Mouse (Mus musculus) left cerebral cortex, adult 8-10 months (tissue): ENCODE results near the gene Best3. TPM values are rescaled to one million over a fixed set of nuclear protein-coding genes. Genes with fewer than 3 reads are reported as not detected.

Experiments used
- total RNA-seq, 4 experiments: library from RNA; stranded (reverse); gene quantifications; 2 replicates each; pipeline ENCODE4 v1.2.4; 2022

Best3 gene
- total RNA-seq, 4 experiments from 2014 or later = 0.11 to 0.26 (median 0.25) TPM; not detected in 1

Other genes starting within 250 kb of the Best3 start
- under 1 TPM in 1 of 4 experiments, not detected in 3; 0.16 TPM for gene Myrfl, start 89.4 kb upstream of the Best3 start, total RNA-seq
- 10 to 100 TPM; 37.9 to 43.1 (median 39.6) TPM for gene Rab3ip, start 35.5 kb upstream of the Best3 start, total RNA-seq
- not detected for gene Gm10271, start 13.7 kb upstream of the Best3 start, total RNA-seq
- under 1 TPM in 2 of 4 experiments, not detected in 2; 0.26 to 0.34 TPM for gene Lrrc10, start 59.0 kb downstream of the Best3 start, total RNA-seq
- gene Cct2, start 77.5 kb downstream of the Best3 start, total RNA-seq = 100 to 1,000 TPM; 148 to 155 (median 154) TPM
- 10 to 100 TPM; 36.9 to 39.4 (median 38.6) TPM for gene Frs2, start 162.2 kb downstream of the Best3 start, total RNA-seq
- gene Yeats4, start 238.2 kb downstream of the Best3 start, total RNA-seq = 10 to 100 TPM; 42.5 to 47.6 (median 45.6) TPM